Mouse (Mus musculus) common myeloid progenitor, adult 5-6 weeks (primary cell): ENCODE measurements around the gene Siah2. TPM values are rescaled to one million over a fixed set of nuclear protein-coding genes. Genes with fewer than 3 reads are reported as not detected.

ENCODE experiments used
- ATAC-seq: replicated peaks from 2 replicates; pipeline ENCODE4 v1.8.0; 2016; ENCODE audit warnings: low read depth, mild to moderate bottlenecking, moderate TSS enrichment, inconsistent platforms; ENCODE audit not compliant: poor library complexity, severe bottlenecking
- total RNA-seq: library from RNA; stranded (forward); fragments of 200-1000, 187-1606 nt; gene quantifications from 2 replicates; pipeline ENCODE4 v1.2.3, GENCODE M21; 2017

Siah2 gene
- total RNA-seq, 1 experiment from 2014 or later = 13.2 TPM

DNA sequence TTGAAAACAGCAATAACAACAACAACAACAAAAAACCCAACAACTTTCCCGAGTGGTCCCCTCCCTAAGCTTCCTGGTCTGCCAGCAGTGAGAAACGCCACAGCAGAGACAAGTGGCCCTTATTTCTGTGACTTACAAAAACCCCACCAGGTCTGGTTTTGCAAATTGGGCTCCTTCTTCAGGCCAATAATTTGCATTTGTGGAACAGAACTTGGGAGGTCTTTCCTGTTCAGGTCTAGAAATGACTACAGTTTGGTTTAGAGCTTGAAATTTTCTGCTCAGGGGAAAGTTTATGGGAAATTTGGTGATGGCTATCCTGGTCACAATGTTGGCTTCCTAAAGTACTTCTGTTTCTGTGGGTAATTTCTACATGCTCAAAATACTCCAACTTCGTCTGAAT is 4.6 kb upstream of the Siah2 start:
- no peak for ATAC-seq

GRCm38 (mm10) chr3:58695507-58695906 is 3.3 kb upstream of the Siah2 start:
- ATAC-seq = no peak

DNA sequence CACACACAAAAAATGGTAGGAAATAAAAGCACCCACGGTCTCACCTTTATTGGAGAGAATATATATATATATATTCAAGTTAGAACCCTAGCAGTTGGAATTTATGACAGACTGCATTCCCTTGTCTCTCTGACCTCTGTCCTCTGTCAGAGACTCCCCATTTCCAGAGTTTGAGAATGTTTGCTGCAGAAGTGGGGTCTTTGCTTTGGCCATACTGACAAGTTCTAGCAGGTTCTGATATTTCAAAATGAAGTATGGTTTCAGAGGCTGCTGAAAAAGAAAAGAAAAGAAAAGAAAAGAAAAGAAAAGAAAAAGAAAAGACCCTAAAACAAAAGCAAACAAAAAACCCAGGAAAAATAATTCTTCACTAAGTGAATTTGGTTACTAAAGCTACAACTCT is 2.8 kb upstream of the Siah2 start:
- no peak for ATAC-seq

GRCm38 (mm10) chr3:58693331-58693730 is 1.1 kb upstream of the Siah2 start:
- ATAC-seq = no peak

DNA sequence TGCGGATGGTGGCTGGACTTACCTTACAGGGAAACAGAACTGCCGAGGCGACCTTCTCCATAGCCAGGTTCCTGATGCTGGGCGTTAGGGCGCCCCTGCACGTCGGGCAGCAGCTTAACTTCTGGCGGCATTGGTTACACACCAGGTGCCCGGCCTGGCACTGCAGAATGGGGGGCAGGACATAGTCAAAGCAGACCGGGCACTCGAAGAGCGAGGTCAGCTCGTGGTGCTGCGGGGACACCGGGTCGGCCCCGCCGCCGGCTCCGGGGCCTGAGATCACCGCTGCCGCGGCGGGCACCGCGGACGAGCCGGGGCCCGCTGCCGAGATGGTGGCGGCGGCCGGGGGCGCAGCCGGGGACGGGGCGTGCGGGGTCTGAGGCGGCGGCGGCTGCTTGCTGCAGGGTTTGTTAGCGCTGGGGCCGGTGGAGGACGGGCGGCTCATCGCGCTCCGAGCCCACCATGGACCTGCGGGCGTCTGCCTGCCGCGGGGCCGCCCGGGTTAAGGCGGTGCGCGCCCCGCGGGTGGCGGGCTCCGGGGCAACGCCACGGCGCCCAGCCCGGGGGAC is 743 bp downstream of the Siah2 start:
- ATAC-seq = no peak; the same call in 1 of the 2 replicates

- ATAC-seq = peak; percentile 62
These were observed 1.4 kb downstream of the Siah2 start for GRCm38 (mm10) chr3:58690619-58691373.

DNA sequence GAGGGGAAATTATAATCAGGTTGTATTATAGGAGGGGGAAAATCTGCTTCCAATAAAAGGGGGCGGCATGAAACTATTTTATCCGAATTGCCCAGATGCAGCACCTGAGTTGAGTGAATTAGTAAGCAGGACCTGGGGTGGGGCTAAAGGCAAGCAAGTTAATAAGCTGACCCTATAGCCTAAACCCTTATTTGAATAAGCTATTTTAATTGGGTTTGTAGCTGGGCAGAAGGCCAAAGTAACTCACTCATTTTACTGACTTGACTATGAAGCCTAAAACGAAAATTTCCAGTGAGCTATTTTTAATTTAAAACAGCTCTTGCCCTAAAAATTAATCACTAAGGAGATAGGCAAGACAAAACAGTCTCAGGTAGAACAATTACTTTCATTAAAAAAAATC is 2.5 kb downstream of the Siah2 start:
- no peak for ATAC-seq

- no peak for ATAC-seq
These were observed 3.1 kb downstream of the Siah2 start for GRCm38 (mm10) chr3:58689105-58689504.

- no peak for ATAC-seq
These were observed 3.6 kb downstream of the Siah2 start for GRCm38 (mm10) chr3:58688551-58688950.

- no peak for ATAC-seq
These were observed 5.3 kb downstream of the Siah2 start for GRCm38 (mm10) chr3:58686922-58687284.

- no peak for ATAC-seq
These were observed 5.8 kb downstream of the Siah2 start for GRCm38 (mm10) chr3:58686206-58686921.

GRCm38 (mm10) chr3:58685396-58685795 is 6.8 kb downstream of the Siah2 start:
- no peak for ATAC-seq

- no peak for ATAC-seq
These were observed 8.9 kb downstream of the Siah2 start for GRCm38 (mm10) chr3:58683346-58683745.

- ATAC-seq = no peak
These were observed 9.9 kb downstream of the Siah2 start for GRCm38 (mm10) chr3:58682336-58682735.

DNA sequence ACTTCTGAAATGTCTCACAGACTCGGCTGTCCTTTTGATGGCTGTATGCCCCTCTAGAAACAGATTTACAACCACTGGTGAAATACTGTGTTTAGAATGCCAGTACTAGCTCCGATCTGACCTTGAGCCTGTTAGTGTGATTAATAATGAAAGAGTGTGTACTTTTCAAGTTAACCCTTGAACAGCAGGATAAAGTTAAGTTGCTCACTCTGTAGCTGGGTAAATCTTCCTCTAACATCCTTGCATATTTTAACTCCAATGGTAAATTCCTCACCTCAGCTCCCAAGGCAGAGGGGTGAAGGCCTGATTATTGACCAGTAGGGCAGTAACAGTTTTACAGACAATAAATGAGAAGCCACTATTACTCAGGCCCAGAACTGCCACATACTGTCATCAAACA is 10.4 kb downstream of the Siah2 start:
- no peak for ATAC-seq

- ATAC-seq = no peak
These were observed 11.1 kb downstream of the Siah2 start for GRCm38 (mm10) chr3:58680943-58681637.

DNA sequence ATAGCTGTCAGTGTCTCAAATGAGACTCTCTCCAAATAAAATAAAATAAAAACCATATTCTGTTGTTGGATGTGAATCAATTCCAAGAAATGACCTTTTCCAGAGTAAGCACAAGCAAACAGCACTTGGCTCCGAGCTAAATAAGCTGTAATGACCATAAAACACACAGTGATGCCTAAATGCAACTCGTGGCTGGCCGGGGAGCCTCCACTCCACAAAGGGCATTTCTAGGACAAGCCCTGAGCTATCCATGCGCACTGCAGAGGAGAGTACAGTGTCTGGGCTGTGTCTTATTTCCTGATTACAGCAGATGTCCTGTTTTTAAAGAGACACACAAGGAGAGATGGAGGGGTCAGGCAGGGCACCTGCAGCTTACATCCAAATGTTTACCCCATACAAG is 12.2 kb downstream of the Siah2 start:
- ATAC-seq = no peak

- no peak for ATAC-seq
These were observed 13.3 kb downstream of the Siah2 start for GRCm38 (mm10) chr3:58678905-58679304.

GRCm38 (mm10) chr3:58678384-58678783 is 13.8 kb downstream of the Siah2 start:
- no peak for ATAC-seq

- ATAC-seq = no peak
These were observed 14.6 kb downstream of the Siah2 start for GRCm38 (mm10) chr3:58677615-58678014.

DNA sequence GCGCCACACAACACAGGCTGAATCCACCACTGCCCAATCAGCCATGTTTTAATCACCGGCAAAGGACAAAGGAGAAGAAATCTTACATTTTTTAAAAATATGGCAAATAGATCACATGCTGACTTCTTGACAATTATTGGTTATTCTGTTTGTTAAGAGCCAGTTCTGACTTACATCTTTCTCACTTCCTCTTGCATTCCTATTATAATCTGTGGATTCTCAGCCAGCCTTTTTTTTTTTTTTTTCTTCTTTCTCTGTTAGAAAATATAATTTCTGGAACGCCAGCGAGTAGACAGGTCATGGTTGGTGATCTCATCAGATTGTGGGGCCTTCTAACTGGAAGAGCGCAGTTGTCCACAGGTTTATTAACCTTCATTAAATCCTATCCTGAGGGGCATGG is 18.9 kb downstream of the Siah2 start:
- ATAC-seq = no peak
